Mouse (Mus musculus) layer of hippocampus, adult 8-10 months (tissue): ENCODE data around the gene Krt2. TPM values are rescaled to one million over a fixed set of nuclear protein-coding genes. Genes with fewer than 3 reads are reported as not detected.
A peak's percentile ranks its signal among the peaks of the same experiment; 100 is the strongest.

ENCODE experiments used
- DNase-seq, 2 experiments: peaks; one replicate each; pipeline ENCODE4 v3.0.0; 2022; ENCODE audit warnings: low spot score in 2 of 2
- total RNA-seq, 4 experiments: library from RNA; stranded (reverse); gene quantifications; 2 replicates each; pipeline ENCODE4 v1.2.4; 2022

Krt2 gene
- total RNA-seq, 4 experiments from 2014 or later, result 6.2 to 8.9 (median 7.9) TPM

GRCm38 (mm10) chr15:101772711-101773081 lies 45.3 kb downstream of the Krt2 start:
- peak; percentile 77 to 95 for DNase-seq

GRCm38 (mm10) chr15:101772080-101772710 lies 45.8 kb downstream of the Krt2 start:
- DNase-seq, result peak in 1 of 2 experiments; percentile 20

GRCm38 (mm10) chr15:101770226-101770625 lies 47.7 kb downstream of the Krt2 start:
- no peak for DNase-seq

Other genes with a start within 250 kb of the Krt2 start
- not detected for gene Krt75, start 244.3 kb downstream of the Krt2 start, total RNA-seq
- gene Gm5414, start 190.0 kb downstream of the Krt2 start, total RNA-seq, result not detected
- gene Gm5478, start 170.8 kb downstream of the Krt2 start, total RNA-seq, result not detected
- gene Krt6b, start 137.9 kb downstream of the Krt2 start, total RNA-seq, result not detected
- not detected for gene Krt6a, start 123.9 kb downstream of the Krt2 start, total RNA-seq
- gene Krt5, start 105.3 kb downstream of the Krt2 start, total RNA-seq, result under 1 TPM; 0.35 to 0.61 (median 0.53) TPM
- not detected for gene Krt71, start 75.1 kb downstream of the Krt2 start, total RNA-seq
- not detected for gene Krt72, start 31.7 kb downstream of the Krt2 start, total RNA-seq
- gene Krt73, start 15.8 kb downstream of the Krt2 start, total RNA-seq, result 1 to 10 TPM; 4.4 to 6.8 (median 6.1) TPM
- 1 to 10 TPM; 2.3 to 4.2 (median 3.6) TPM for gene Krt1, start 32.6 kb upstream of the Krt2 start, total RNA-seq
- 10 to 100 TPM; 12.2 to 16.2 (median 14.6) TPM for gene Krt77, start 51.5 kb upstream of the Krt2 start, total RNA-seq
- gene Krt76, start 74.8 kb upstream of the Krt2 start, total RNA-seq, result not detected
- not detected for gene Krt4, start 106.6 kb upstream of the Krt2 start, total RNA-seq
- gene Krt79, start 122.2 kb upstream of the Krt2 start, total RNA-seq, result under 1 TPM in 3 of 4 experiments, not detected in 1; 0.18 to 0.41 (median 0.21) TPM
- gene Krt78, start 136.1 kb upstream of the Krt2 start, total RNA-seq, result not detected
- under 1 TPM in 3 of 4 experiments, not detected in 1; 0.22 to 0.56 (median 0.43) TPM for gene Krt8, start 186.3 kb upstream of the Krt2 start, total RNA-seq
- gene Krt18, start 210.0 kb upstream of the Krt2 start, total RNA-seq, result 1 to 10 TPM in 2 of 4 experiments, under 1 TPM in 1, not detected in 1; 0.23 to 2.4 (median 2.3) TPM